Mouse (Mus musculus) ovary, adult 18-20 months (tissue): Measurements from ENCODE around the gene Gm10096.
"Not testable (repeated sequence)": the region's sequence is repeated elsewhere in the genome, so short reads cannot be mapped to it uniquely, and the experiment has no call there.

Experiments
- DNase-seq: peaks from one replicate; pipeline ENCODE4 v3.0.0; 2022; ENCODE audit warnings: low spot score, mixed read lengths

The Gm10096 gene

DNA sequence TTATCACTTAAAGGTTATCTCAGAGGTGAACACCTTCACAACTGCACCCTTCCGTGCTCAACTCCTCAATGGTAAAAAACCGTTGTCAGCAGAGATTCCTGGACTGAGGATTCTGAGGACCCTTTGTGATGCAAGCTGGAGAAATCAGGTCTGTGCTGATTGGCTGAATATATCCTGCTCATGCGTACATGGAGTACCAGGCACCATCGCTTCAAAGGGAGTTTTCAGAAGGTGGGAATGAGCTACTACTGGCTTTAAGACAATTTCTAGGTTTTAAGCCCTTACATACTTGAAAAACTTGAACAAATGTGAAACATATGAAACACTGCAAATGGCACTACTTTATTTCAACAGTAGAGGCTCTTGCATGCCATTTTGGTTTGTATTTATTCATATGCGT, at the start of gene Gm10096:
Gm10096 (minus strand) TSS at position 101 of the 400 bp plus-strand sequence.
- DNase-seq, result not testable (repeated sequence)
